Mouse (Mus musculus) G1E-ER4 (cell line): ENCODE measurements around the gene Oprd1. TPM values are rescaled to one million over a fixed set of nuclear protein-coding genes. Genes with fewer than 3 reads are reported as not detected.

Source experiments
- GATA1 ChIP-seq: IDR thresholded peaks from one replicate; pipeline ENCODE4 v1.8.0; 2012; ENCODE audit warnings: low read length, inconsistent platforms
- polyA plus RNA-seq: library from polyadenylated mRNA; stranded (reverse); fragments of >175 nt; gene quantifications from 2 replicates; pipeline ENCODE4 v1.2.3, GENCODE M21; 2012

Gene Oprd1
- not detected in 2 replicates for polyA plus RNA-seq

DNA sequence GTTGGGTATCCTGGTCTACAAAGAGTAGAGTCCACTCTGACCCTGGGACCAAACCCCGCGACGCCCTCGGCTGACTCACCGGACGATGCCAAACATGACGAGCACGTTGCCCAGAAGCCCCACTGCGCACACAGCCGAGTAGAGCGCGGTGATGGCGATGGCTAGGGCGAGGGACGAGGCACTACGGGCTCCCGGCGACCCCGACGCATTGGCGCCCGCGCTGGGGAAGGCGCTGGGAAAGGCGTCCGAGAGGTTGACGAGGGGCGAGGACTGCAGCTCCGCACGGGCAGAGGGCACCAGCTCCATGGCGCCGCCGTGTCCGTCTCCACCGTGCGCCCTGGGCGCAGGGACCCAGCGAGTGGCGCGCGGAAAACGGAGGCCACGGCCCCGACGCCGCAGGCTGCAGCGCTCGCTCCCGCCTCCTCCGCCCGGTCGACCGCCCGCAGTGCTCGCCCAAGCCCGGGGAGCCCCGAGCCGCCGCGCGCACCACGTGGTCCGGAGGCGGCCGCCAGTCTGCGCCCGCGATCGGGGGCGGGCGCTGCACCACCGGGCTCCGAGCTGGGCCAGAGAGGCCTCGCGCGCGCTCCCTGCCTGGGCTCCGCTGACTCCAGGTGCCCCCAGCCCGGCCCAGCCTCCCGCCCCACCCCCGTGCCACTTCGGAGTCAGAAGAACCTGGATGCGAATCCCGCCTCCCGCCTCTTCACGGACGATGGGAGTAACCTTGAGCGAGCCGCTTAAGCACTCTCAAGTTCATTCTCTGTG, at the start of gene Oprd1:
Gene Oprd1 (minus strand): TSS at position 407 of the 762 bp plus-strand sequence.
- TF ChIP-seq GATA1 = no peak

DNA sequence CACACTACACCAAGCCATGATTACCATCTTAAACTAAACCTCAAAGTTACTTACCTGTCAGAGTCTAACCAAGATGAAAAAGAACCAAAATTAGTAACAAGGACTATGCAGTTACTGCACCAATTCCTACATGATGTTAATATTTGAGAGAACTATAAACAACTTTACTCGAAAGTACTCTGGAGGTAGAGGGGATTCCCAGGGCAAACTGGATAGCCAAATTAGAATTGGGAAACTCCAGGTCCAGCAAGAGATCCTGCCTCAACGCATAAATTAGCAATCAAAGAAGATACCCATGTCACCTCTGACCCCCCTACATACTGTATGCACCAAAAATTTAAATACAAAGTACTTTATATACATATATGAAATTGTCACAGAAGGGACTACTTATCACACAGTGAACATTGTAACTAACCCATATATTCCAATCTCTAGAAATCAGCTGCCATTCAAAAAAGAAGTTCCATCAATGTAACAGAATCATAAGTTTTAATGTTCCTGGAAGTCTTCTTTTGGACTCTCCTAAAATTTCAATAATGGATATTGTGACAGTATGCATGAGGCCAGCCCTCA, 43.6 kb upstream of the Oprd1 start:
- no peak for TF ChIP-seq GATA1

GRCm38 (mm10) chr4:132183162-132183561, 38.9 kb upstream of the Oprd1 start:
- TF ChIP-seq GATA1 = no peak

DNA sequence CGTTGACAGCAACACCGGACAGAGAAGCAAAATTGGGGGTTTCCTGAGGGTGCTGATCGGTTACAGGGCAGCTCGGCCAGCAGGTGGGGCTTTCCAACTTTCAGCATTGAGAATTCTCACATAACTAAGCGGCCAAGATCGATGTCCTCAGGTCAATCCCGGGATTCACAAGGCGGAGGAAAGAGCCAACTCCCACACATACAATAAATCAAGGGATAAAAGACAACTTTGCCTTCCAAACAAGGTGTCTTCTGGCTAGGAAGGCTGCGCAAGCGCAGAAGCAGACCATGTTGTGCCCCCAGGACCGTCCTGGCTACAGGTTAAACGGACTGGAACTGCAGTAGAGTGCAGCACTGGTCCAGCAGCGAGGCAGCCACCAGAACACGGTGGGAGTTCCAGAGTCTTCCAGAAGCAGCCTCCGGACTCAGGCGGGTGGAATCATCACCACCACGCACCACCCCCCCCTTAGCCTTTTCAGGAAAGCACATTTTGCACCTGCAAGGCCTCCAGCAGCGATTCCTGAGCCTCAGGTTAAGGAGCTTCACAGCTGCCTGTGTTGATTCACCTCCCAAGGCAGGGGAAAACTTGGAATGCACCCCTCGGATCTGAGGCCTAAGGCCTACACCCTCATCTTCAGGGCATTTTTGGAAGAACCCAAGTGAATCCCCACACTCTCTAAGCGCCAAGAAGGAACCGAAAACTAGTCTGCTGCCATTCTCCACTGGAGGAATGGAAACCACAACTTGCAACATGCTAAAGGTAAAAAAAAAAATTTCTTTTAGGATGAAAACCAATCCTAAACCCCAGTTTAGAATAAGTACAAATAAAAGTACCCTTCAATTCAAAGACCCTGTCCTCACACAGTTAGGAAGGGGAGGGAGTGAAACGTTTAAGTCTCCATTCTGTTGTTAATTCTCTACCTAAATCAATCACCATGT, 37.7 kb upstream of the Oprd1 start:
- no peak for TF ChIP-seq GATA1

GRCm38 (mm10) chr4:132180710-132181109, 36.4 kb upstream of the Oprd1 start:
- no peak for TF ChIP-seq GATA1

DNA sequence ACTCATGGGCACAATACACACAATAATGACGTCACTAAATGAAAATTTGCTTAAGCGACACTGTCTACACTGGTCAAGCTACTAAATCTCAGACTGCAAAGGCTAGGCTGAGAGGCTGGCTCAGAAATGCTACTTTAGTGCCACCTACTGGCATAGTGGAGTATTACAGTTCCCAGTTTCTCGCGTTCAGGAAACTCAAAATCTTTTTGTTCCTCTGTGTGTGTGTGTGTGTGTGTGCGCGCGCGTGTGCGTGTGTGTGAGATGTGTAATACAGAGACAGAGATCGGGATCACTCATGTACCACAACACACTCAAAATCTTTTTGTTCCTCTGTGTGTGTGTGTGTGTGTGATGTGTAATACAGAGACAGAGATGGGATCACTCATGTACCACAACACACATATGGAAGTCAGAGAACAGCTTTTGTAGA, 34.4 kb upstream of the Oprd1 start:
- no peak for TF ChIP-seq GATA1

GRCm38 (mm10) chr4:132176474-132176873, 32.2 kb upstream of the Oprd1 start:
- TF ChIP-seq GATA1 = no peak

DNA sequence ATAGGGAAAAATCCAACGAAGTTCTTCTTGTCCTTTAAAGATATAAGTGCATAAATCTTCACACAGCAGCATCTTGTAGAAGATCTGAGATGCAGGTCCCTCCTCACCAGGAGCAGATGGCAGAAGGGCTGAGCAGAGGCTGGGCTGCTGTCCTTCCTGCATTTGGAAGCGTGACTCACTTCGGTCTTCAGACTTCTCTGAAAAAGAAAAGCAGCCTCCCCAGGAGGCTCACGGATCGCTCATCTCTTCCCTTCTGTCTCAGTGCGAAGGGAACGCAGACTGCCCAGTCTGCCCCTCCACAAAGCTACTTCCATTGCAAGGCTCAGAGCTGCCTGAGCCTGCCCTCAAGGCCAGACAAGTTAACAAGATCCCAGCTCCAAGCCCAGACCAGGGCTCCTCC, 26.6 kb upstream of the Oprd1 start:
- no peak for TF ChIP-seq GATA1

GRCm38 (mm10) chr4:132169761-132170160, 25.5 kb upstream of the Oprd1 start:
- no peak for TF ChIP-seq GATA1

DNA sequence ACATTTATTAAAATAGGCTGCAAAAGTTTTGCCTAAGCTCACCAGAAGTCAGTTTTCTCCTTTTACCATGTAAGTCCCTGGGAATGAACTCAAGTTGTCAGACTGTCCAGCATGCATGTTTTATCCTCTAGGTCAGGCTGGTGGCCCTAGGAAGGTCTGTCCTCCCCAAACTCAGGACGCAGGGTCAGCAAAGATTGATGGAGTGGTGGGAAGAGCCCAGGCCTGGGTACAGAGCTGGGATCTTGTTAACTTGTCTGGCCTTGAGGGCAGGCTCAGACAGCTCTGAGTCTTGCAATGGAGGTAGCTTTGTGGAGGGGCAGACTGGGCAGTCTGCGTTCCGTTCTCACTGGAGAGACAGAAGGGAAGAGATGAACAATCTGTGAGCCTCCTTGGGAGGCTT, 25.0 kb upstream of the Oprd1 start:
- no peak for TF ChIP-seq GATA1

DNA sequence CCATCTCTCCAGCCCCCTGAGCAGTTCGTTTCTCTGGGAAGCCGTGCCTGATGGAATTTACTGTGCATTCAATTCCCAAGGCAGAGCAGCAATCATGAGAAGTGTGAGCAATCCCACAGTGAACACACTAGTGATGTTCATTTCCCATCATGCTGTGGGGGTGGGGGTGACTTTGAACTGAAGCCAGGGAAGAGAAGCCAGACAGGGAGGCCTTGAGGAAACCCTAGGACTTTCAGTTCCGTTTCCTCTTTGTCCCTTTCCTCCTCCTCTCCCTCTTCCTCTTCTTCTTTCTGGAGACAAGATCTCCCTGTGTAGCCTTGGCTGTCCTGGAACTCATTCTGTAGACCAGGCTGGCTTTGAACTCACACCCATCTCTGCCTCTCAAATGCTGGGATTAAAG, 23.1 kb upstream of the Oprd1 start:
- TF ChIP-seq GATA1 = no peak

DNA sequence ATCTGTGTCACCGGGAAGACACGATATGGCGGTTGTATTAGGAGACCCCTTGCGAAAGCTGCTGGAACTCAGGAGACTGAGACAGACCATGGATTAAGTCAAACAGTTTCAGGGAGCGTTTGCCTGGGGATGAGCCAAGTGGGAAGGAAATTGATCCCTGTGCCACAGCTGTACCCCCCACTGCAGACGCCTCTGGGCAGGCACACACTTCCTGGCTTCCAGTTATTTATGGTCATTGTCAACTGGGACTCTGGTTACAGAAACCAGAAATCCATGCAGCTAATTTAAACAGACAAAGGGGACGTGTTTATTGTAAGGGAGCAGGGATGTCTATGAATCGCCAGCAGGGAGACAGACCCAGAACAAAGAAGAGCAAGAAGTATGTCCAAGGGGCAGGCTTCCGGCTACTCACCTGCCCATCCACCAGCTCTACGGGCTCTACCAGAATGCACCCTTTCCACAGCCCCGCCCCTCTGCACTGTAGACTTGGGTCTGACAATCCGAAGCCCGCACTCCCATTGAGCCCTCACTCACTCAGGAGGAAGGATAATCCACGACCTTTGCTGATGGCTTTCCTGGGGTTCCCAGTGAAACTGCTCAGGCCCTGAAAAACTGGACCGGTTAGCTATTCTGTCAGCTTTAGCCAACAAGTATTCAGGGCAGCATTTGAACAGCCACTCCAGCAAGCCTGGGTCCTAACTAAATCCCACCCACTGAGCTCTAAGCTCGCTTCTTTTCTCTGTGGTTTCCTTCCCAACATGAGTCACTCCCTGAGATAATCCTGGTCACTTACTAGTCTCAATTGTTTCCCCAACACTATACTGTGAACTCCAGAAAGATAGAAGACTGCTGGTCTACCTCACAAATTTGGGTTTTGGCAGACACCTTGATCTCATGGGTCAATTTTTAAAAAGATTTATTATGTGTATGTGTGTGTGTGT, 22.3 kb upstream of the Oprd1 start:
- no peak for TF ChIP-seq GATA1

DNA sequence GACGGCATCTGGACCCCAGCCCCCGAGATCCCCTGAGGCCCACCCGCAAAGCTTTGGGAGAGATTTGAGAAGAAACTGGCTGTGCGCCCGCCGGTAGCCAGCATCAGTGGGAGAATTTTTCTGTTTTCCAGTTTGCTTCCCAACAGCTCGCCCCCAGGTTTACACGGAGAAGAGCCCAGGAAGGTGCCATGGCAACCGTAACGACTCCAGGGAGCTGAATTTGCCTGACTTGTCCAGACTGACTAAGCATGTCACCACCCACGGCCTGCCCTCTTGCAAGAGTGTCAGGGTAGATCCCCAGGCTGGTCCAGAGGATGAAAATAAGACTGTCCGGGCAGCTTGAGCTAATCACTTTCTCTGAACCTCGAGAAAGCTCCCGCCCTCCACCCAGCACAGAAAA, 21.4 kb upstream of the Oprd1 start:
- TF ChIP-seq GATA1 = no peak

DNA sequence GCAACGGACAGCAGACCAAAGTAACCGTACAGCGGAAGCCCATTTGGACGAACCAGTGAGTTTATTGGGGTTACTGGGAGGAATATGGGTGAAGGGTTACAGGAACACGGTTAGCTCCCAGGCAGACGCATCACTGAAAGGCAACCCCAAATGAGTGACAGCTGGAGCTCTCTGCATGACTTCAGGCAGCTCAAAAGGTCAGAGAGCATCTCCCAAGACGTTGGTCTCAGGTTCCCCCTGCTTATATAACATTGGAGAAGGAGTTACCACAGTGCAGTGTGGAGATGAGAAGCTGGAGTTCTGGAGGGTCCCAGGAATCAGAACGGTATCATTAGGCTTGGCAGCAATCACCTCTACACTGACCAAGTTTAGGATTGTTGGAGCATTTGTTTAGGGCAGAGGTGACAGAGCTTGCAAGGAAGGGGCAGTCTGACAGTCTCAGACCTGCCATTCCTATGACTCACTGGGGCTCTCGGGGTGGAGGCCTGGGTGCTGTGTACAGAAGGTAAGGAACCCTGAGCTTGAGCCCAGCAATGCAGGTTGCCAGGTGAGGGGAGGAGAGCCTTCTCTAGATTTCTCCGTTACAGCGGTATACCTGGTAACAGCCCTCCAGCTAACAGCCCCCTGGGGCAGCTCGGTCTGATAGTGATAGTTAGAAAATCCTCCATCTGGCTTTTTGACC, 12.8 kb upstream of the Oprd1 start:
- TF ChIP-seq GATA1 = no peak
